Mouse (Mus musculus) heart, embryonic 15.5 days (tissue): ENCODE measurements around the gene Gm49510. TPM values are rescaled to one million over a fixed set of nuclear protein-coding genes. Genes with fewer than 3 reads are reported as not detected.

Source experiments
- ATAC-seq: fragments of 200-750 bp; cut with Nextera tagmentation; replicated peaks from 2 replicates; pipeline ENCODE4 v1.8.0; 2017; ENCODE audit warnings: low read depth, moderate TSS enrichment; ENCODE audit not compliant: insufficient number of reproducible peaks, insufficient read depth, low FRiP score
- H3K27ac ChIP-seq: fragments of 300-500 bp; sonication (generic); 2 replicates; pipeline ENCODE4 v1.5.1; 2015; ENCODE audit warnings: mild to moderate bottlenecking, inconsistent platforms
- H3K27me3 ChIP-seq: fragments of 300-500 bp; sonication (generic); 2 replicates; pipeline ENCODE4 v1.6.1; 2015; ENCODE audit warnings: inconsistent platforms
- H3K36me3 ChIP-seq: fragments of 300-500 bp; sonication (generic); 2 replicates; pipeline ENCODE4 v1.6.1; 2015; ENCODE audit warnings: mild to moderate bottlenecking, inconsistent platforms
- H3K4me1 ChIP-seq: fragments of 300-500 bp; sonication (generic); replicated peaks from 2 replicates; pipeline ENCODE4 v1.6.1; 2015; ENCODE audit warnings: inconsistent platforms
- H3K4me2 ChIP-seq: fragments of 300-500 bp; sonication (generic); 2 replicates; pipeline ENCODE4 v1.6.1; 2015; ENCODE audit warnings: inconsistent platforms, mild to moderate bottlenecking, moderate library complexity
- H3K4me3 ChIP-seq: fragments of 300-500 bp; sonication (generic); 2 replicates; pipeline ENCODE4 v1.5.1; 2015; ENCODE audit warnings: mild to moderate bottlenecking, inconsistent platforms
- H3K9ac ChIP-seq: fragments of 300-500 bp; sonication (generic); 2 replicates; pipeline ENCODE4 v1.6.1; 2015; ENCODE audit warnings: mild to moderate bottlenecking, inconsistent platforms
- H3K9me3 ChIP-seq: fragments of 300-500 bp; sonication (generic); replicated peaks from 2 replicates; pipeline ENCODE4 v1.6.1; 2016; ENCODE audit warnings: inconsistent platforms
- WGBS: fragments of 180-500 bp; shearing (Covaris S2); methylation state at CpG from one replicate; pipeline ENCODE4 v1.1.7; 2015; ENCODE audit warnings: mixed read lengths; 5-methylcytosine and 5-hydroxymethylcytosine counted together
- polyA plus RNA-seq: library from polyadenylated mRNA; unstranded; fragments of >200 nt; fragmentation: Nextera tagmentation; extraction: Ambion mirVana; gene quantifications from 2 replicates; pipeline ENCODE4 v1.2.1, GENCODE M21; 2015

The Gm49510 gene
- polyA plus RNA-seq, 1 experiment from 2014 or later, result not detected

DNA sequence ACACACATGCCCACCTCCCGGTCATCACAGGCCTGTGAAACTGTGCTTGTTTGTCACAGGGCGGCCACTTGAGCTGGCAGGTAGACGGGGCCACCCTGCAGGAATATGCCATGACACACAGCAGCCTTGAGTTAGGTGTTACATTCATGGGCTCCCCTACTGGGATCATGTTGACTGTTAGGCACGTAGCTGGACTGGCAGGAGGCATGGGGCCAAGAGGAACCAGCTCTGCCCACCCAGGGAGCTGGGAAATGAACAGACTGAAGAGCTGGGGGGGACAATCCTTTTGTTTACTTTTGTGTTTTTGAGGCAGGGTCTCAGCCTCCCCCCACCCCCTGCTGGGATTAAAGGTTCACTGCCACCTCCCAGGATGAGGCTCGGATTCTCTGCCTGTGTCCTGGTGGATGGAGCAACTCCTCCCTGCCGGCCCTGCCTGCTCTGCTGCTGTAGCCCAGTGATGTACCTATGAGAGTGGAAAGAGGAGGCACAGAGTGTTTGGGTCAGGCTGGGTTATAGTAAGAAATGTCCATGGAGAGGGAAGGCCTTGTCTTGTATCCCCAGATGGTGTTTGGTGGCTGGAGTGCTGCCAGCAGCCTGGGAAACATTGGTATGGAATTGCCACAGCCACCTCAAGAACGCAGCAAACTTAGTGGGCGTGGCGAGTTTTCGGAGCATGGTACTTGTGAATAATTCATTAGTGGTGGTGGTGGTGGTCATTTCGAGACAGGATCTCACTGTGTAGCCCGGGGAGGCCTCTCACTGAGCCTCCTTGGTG lies 16.8 kb downstream of the Gm49510 start:
- no peaks in the 10 kb centered on the region for H3K27me3 ChIP-seq
- H3K4me1 ChIP-seq, result peaks cover 35% of the 10 kb centered on the region
- no peak overlapping the region for H3K27ac ChIP-seq
- peak overlapping the region; percentile 74; the same call in 1 of the 2 replicates for H3K4me3 ChIP-seq
- H3K4me2 ChIP-seq, result peak overlapping the region; percentile 100
- ATAC-seq, result no peak
- no peaks in the 10 kb centered on the region for H3K9me3 ChIP-seq
- H3K36me3 ChIP-seq, result peaks cover 11% of the 10 kb centered on the region; the same call in 1 of the 2 replicates
- H3K9ac ChIP-seq, result no peak overlapping the region
- WGBS, result 71% methylated on average over 12 of the region's 12 CpGs

DNA sequence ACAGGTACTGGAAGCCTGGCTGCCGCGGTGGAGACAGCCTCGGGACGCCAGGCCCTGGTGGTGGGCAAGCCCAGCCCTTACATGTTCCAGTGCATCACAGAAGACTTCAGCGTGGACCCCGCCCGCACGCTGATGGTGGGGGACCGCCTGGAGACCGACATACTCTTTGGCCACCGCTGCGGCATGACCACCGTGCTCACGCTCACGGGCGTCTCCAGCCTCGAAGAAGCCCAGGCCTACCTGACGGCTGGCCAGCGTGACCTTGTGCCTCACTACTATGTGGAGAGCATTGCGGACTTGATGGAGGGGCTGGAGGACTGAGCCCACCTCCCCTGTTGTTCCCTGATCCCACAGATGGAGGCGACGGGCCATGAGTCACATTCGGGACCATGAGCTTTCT lies 18.7 kb downstream of the Gm49510 start:
- Histone ChIP-seq H3K4me1 (peaks cover 33% of the 10 kb centered on the region), H3K4me2 (no peak overlapping the region), H3K27ac (no peak overlapping the region), H3K9ac (no peak overlapping the region), H3K4me3 (no peak overlapping the region), H3K36me3 (0 out of 2 replicates have a peak, but pooled peaks cover 3% of the 10 kb centered on the region), H3K9me3 (no peaks in the 10 kb centered on the region), H3K27me3 (no peaks in the 10 kb centered on the region)
- 88% methylated on average over 23 of the region's 23 CpGs for WGBS
- ATAC-seq, result no peak

DNA sequence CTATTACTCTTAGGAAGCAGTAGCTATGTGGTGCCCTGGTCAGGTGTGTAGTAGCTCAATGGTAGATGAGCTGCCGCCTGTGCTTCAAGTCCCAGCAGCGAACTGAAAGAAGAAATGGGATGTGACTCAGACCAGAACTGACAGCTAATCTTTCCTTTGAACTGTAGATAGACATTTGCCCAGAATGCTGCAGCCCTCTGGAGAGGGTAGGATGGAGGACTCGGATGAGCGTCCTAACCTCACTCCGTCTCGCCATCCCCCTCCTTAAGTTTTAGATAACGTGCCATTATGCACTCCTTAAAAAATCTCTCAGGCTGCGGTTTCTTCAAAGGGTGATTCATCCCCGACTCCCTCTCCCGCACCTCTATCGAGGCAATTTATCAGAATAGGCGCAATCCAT lies 20.4 kb downstream of the Gm49510 start:
- no peak overlapping the region for H3K4me2 ChIP-seq
- 0 out of 2 replicates have a peak, but pooled peaks cover 3% of the 10 kb centered on the region for H3K36me3 ChIP-seq
- no peak overlapping the region for H3K4me3 ChIP-seq
- no peaks in the 10 kb centered on the region for H3K9me3 ChIP-seq
- no peak overlapping the region for H3K9ac ChIP-seq
- peaks cover 23% of the 10 kb centered on the region for H3K4me1 ChIP-seq
- WGBS, result 62% methylated on average over 12 of the region's 12 CpGs
- ATAC-seq, result no peak
- no peaks in the 10 kb centered on the region for H3K27me3 ChIP-seq
- H3K27ac ChIP-seq, result no peak overlapping the region

DNA sequence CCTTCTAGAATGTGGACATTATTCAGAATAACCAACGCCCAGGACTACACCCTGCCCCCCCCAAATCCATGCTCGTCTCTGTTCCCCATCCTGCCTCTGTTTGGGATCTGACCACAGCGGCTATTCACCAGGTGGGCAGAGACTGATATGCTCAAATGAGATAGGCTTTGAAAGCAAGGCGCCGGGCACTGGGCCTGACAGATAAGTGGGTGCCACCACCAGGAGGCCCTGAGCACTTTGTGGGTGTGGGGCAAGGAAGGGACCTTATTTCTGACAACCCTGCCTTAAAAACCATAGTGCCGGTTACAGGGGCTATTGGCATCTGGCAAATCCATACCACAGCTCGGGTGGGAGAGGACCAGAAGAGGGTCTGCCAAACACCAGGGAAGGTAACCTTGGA lies 23.2 kb downstream of the Gm49510 start:
- H3K27me3 ChIP-seq, result no peaks in the 10 kb centered on the region
- 0 out of 2 replicates have a peak, but pooled peaks cover 3% of the 10 kb centered on the region for H3K36me3 ChIP-seq
- H3K9me3 ChIP-seq, result no peaks in the 10 kb centered on the region
- no peak overlapping the region for H3K9ac ChIP-seq
- no peak overlapping the region for H3K4me2 ChIP-seq
- WGBS, result 74% methylated on average over 7 of the region's 7 CpGs
- H3K27ac ChIP-seq, result no peak overlapping the region
- no peak for ATAC-seq
- H3K4me1 ChIP-seq, result peaks cover 35% of the 10 kb centered on the region
- H3K4me3 ChIP-seq, result no peak overlapping the region

GRCm38 (mm10) chr15:78923585-78923984 lies 24.1 kb downstream of the Gm49510 start:
- no peak for ATAC-seq
- H3K27ac ChIP-seq, result no peak overlapping the region
- H3K4me2 ChIP-seq, result no peak overlapping the region
- 56% methylated on average over 6 of the region's 6 CpGs for WGBS
- H3K36me3 ChIP-seq, result 0 out of 2 replicates have a peak, but pooled peaks cover 3% of the 10 kb centered on the region
- H3K9ac ChIP-seq, result no peak overlapping the region
- no peaks in the 10 kb centered on the region for H3K9me3 ChIP-seq
- H3K4me1 ChIP-seq, result peaks cover 43% of the 10 kb centered on the region
- no peaks in the 10 kb centered on the region for H3K27me3 ChIP-seq
- H3K4me3 ChIP-seq, result no peak overlapping the region

DNA sequence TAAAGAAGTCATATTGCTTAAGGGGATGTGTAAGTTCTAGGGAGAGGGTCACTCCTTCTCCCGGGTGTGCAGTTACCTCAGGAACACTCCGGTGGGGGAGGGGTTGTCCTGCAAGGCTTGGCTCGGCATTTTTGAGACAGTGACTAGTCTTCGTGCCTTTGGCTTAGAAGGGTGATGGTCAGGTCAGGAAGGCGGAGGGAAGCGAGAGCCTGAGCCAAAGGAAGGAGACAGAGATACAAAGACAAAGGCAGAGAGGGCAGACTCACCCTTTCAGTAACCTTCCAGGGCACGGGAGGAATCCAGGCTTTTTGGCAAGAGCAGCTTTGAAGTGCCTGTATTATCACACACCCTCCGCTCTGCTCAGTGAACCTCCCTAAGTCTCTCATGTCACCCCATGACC lies 25.7 kb downstream of the Gm49510 start:
- Histone ChIP-seq H3K9me3 (no peaks in the 10 kb centered on the region), H3K27ac (peak overlapping the region; percentile 98), H3K27me3 (no peaks in the 10 kb centered on the region), H3K9ac (0 out of 2 replicates have a peak overlapping the region, but pooled peaks have one; percentile 69), H3K4me3 (no peak overlapping the region), H3K4me1 (peaks cover 44% of the 10 kb centered on the region), H3K4me2 (no peak overlapping the region), H3K36me3 (peaks cover 6% of the 10 kb centered on the region; the same call in 1 of the 2 replicates)
- 33% methylated on average over 8 of the region's 8 CpGs for WGBS
- no peak for ATAC-seq

- Histone ChIP-seq H3K27ac (peak within 1 kb of the TSS; percentile 98), H3K4me3 (peak within 1 kb of the TSS; percentile 57), H3K4me2 (peak within 1 kb of the TSS; percentile 78), H3K4me1 (peaks cover 46% of the 10 kb centered on the region), H3K9me3 (no peaks in the 10 kb centered on the region), H3K36me3 (peaks cover 9% of the 10 kb centered on the region; the same call in 1 of the 2 replicates), H3K27me3 (no peaks in the 10 kb centered on the region), H3K9ac (peak within 1 kb of the TSS; percentile 69)
- peak; percentile 82 for ATAC-seq
- 5% methylated on average over 20 of the region's 20 CpGs for WGBS
Observed at GRCm38 (mm10) chr15:78926021-78926919, 26.8 kb downstream of the Gm49510 start, which contains the start of gene Lgals1. Gene Lgals1 (plus strand): TSS chr15:78926725.

GRCm38 (mm10) chr15:78927021-78927787 lies 27.7 kb downstream of the Gm49510 start:
- ATAC-seq, result no peak
- no peaks in the 10 kb centered on the region for H3K27me3 ChIP-seq
- peak overlapping the region; percentile 57 for H3K4me3 ChIP-seq
- WGBS, result 17% methylated on average over 15 of the region's 15 CpGs
- H3K4me1 ChIP-seq, result peaks cover 46% of the 10 kb centered on the region
- peaks cover 9% of the 10 kb centered on the region; the same call in 1 of the 2 replicates for H3K36me3 ChIP-seq
- peak overlapping the region; percentile 78 for H3K4me2 ChIP-seq
- peak overlapping the region; percentile 69 for H3K9ac ChIP-seq
- H3K9me3 ChIP-seq, result no peaks in the 10 kb centered on the region
- H3K27ac ChIP-seq, result peak overlapping the region; percentile 98

DNA sequence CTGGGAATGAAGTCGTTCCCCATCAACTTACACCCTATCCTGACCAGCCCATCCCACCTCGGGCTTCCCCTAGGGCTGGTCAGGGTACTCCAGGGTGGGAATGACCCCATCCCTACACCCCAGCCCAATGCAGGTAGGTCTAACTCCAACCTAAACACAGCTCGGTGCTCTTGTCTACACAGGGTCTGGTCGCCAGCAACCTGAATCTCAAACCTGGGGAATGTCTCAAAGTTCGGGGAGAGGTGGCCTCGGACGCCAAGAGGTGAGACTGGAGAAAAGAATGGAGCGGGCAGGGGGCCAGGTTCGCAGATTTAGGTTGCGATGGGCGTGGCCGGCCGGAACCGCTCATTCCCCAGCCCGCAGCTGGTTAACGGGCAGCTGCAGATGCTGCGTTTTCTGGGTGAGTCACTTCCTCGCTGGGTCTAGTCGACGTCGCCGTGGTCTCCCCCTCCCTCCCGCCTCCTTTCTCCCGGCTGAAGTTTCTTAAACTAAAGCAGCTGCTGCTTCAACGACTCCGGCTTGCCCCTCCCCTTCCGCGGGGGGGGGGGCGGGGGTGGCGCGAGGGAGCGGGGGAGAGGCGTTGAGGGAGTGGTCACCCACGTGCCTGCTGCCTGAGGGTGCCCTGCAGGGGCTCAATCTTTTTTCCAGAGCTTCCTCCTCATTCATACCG lies 28.5 kb downstream of the Gm49510 start:
- peaks cover 46% of the 10 kb centered on the region for H3K4me1 ChIP-seq
- under 1% methylated on average over 31 of the region's 35 CpGs for WGBS
- H3K9ac ChIP-seq, result peak overlapping the region; percentile 69
- peak; percentile 20 for ATAC-seq
- peaks cover 9% of the 10 kb centered on the region; the same call in 1 of the 2 replicates for H3K36me3 ChIP-seq
- H3K9me3 ChIP-seq, result no peaks in the 10 kb centered on the region
- no peaks in the 10 kb centered on the region for H3K27me3 ChIP-seq
- H3K4me2 ChIP-seq, result peak overlapping the region; percentile 78
- peak overlapping the region; percentile 57 for H3K4me3 ChIP-seq
- H3K27ac ChIP-seq, result peak overlapping the region; percentile 98

DNA sequence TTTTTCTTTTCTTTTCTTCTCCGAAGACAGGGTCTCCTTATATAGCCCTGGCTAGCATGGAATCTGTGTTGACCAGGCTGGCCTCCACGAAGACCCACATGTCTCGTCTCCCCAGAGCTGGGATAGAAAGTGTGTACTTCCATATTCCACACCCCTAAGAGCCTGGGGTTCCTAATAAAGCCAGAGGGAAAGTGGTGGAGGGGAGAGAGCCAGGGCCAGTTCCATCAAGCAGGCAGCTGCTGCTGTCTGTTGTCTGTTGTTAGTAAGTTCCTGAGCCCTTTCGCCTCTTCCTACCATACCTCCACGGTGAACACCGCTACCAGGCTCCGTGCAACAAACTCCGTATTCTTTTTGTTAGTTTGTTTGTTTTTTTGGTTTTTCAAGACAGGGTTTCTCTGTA lies 29.1 kb downstream of the Gm49510 start:
- peak overlapping the region; percentile 98 for H3K27ac ChIP-seq
- ATAC-seq, result no peak
- H3K4me2 ChIP-seq, result peak overlapping the region; percentile 78
- H3K27me3 ChIP-seq, result no peaks in the 10 kb centered on the region
- H3K4me1 ChIP-seq, result peaks cover 43% of the 10 kb centered on the region
- H3K9me3 ChIP-seq, result no peaks in the 10 kb centered on the region
- peak overlapping the region; percentile 57 for H3K4me3 ChIP-seq
- no peak overlapping the region for H3K9ac ChIP-seq
- peaks cover 9% of the 10 kb centered on the region; the same call in 1 of the 2 replicates for H3K36me3 ChIP-seq
- 45% methylated on average over 8 of the region's 8 CpGs for WGBS
